Mouse (Mus musculus) kidney, adult 8-10 months (tissue): ENCODE results near the gene Pim3.

ENCODE experiments used
- DNase-seq, 2 experiments: peaks; one replicate each; pipeline ENCODE4 v3.0.0; 2022

Pim3 gene

DNA sequence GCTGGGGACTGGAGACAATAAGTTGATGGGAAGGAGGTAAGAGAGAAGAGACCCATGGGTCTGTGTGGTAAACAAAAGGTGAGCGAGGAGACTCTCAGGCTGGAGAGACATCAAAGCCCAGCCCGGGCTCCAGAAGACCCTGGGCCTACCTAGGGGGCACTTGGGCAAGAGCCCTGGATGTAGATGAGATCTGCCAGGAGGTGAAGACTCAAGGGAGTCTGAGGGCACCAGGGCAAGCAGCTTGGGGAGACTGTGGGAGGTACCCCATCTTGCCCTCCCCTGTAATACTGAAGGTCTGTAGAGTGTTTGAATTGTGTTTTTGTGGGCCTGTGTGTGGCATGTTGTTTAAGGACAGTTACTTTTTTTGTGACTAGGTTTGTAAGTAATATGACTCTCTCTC, 3.3 kb upstream of the Pim3 start:
- DNase-seq: no peak

DNA sequence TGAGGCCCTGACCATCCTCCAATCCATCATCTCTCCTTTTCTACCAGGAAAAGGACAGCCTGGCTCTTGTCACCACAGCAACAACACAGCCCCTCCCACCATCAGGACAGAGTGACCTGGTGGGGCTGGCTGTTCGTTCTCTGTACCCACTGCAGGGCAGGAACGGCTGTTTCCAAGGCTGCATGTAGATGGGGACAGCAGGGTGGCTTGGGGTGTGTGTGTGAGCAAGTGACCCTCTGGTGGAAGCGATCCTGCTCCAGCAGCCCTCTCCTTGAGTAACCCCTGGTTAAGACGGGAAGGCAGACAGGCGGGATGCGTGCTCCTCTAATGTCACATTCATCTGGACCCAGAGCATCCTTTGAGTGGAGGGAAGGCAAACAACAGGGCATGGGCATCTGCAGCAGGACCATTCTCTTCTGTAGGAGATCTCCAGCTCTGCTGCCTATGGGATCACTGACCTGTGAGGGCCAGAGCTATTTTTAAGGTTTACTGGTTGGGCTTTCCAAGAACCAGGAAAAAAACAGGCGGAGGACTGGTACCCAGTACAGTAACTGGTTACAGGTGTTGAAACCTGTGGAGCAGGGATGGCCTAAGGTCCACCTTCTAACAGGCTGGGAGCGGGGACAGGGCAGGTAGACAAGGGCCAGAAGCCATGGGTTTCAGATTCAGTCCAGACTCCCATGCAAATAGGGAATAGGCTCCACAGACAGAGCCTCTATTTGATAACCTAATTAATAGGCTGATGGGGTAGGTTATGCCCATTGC, 2.6 kb upstream of the Pim3 start:
- no peak for DNase-seq

DNA sequence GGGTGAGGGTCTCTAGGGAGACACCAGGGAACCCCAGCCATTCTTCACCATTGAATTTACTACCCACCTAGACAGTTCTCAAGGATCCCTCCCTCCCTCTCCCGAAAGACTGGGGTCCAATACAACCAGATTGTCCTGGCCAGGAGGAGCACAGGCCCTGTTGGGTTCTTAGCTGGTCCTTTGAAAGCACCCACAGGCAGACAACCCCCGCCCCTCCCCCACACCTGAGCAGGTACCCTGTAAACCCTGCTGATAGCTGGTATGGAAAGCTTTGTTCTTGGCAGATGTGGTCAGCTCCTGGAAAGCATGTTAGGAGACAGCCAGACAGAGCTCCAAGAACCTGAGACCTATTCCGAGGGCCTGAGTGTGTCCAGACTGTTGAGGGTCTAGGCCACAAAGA, 1.2 kb upstream of the Pim3 start:
- peak in 1 of 2 experiments; percentile 32 for DNase-seq

DNA sequence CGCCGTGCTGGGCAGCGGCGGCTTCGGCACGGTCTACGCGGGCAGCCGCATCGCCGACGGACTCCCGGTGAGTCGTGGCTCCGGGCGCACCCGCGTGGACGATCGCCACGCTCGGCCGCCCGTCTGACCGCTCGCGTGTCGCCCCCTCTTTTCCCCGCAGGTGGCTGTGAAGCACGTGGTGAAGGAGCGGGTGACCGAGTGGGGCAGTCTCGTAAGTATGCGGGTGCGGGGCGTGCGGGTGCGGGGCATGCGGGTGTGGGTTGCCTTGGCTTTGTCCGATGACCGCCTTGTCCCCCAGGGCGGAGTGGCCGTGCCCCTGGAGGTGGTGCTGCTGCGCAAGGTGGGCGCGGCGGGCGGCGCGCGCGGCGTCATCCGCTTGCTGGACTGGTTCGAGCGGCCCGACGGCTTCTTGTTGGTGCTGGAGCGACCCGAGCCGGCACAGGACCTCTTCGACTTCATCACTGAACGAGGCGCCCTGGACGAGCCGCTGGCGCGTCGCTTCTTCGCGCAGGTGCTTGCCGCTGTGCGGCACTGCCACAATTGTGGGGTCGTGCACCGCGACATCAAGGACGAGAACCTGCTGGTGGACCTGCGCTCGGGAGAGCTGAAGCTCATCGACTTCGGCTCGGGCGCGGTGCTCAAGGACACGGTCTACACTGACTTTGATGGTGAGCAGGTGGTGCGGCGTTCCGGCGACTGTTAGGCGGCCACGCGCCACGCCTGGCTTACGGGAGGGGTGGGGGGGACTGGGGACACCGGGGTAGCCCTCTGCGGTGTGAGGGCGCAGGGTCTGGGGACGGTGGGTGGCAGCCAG, 1.1 kb downstream of the Pim3 start:
- peak in 1 of 2 experiments; percentile 61 for DNase-seq

DNA sequence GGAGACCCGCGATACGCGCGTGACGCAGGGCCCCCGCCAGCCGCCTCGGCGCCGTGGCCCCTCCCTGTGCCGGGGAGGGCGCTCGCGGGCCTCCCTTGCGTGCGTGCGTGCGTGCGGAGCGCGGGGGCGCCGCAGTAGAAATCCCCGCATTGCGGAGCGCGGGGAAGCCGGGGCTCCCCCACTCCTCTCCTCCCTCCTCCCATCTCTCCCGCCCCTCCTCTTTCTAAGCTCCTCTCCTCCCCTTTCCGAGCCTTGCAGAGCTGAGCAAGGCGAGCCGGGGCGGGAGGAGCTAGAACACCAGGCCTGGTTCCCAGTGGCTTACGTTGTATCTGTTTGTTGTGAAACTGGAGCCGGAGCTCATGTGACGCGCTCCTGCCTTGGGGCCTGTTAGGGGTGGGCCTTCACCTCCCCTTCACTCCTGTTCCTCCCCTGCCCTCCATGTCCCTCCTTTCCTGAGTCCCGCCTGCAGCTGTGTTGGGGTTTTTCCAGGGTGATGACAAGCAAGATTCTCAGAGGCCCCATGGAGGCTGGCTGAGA, 1.8 kb downstream of the Pim3 start:
- peak; percentile 92 to 97 for DNase-seq

DNA sequence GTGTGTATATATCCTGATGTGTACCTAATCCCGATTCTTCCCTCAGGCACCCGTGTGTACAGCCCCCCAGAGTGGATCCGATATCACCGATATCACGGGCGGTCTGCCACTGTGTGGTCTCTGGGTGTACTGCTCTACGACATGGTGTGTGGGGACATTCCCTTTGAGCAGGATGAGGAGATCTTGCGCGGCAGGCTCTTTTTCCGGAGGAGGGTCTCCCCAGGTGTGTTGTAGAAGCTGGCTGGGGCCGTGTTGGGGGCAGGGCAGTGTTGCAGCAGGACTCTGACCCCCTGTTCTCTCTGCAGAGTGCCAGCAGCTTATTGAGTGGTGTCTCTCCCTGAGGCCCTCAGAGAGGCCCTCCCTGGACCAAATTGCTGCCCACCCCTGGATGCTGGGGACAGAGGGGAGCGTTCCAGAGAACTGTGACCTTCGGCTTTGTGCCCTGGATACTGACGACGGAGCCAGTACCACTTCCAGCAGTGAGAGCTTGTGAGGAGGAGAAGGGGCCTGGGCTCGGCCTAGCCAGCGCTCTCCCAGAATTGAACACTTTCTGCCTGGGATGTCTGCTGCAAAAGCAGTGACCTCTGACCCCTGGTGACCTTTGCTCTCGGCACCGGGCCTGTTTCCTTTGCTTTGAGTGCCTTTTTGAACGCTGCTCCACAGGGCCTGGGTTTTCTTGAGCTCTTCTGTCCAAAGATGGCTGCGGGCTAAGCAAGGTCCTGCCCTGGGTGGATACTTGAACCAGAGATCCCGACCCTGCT, 2.5 kb downstream of the Pim3 start:
- peak; percentile 84 to 88 for DNase-seq

DNA sequence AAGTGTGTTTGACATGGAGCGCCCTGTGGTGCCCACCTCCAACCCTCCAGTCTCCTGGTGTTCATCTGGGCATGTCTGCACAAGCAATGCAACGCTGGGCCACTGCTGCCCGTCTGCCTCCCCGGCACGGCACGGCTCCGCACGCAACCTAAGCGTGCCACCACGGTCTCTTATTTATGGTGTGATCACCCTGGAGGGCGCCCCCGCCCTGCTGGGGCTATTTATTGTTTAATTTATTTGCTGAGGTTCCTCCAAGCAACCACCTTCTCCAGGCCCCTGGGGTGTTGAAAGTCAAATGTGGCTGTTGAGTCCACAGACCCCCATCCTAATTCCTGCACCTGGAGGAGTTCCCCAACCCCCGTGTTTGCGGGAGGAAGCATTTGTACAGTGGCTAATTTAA, 3.1 kb downstream of the Pim3 start:
- DNase-seq: no peak

DNA sequence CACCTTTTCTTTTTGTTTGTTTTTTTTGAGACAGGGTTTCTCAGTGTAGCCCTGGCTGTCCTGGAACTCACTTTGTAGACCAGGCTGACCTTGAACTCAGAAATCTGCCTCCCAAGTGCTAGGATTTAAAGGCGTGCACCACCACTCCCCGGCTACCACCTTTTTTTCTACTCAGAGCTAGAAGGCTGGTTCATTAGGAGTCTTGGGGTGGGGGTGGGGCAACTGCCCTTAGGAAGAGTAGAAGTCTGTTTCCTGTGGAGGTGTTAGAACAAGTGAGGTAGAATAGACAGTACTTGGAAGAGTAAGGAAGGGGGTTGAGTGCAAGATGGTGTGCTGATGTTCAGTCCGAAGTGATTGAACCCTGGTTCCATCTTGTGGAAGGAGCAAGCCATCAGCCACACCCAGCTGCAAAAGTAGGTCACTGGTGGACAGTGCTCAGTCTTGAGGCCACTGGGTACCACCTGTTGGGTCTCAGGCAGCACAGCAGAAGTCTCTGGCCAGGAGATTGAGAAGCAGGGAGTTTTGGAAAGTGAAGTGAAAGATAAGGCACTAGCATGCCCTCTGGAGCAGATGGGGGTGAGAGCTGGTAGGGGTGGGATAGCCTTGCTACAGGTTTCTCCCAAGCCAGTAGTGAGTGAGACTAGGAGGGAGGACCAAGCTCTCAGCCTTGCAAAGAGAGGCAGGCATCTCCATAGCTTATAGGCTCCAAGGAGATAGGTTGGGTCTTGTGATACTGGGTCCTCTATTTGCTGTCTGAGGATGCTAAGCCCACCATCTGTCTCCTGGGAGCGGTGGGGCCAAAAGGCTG, 4.1 kb downstream of the Pim3 start:
- DNase-seq: peak in 1 of 2 experiments; percentile 39

DNA sequence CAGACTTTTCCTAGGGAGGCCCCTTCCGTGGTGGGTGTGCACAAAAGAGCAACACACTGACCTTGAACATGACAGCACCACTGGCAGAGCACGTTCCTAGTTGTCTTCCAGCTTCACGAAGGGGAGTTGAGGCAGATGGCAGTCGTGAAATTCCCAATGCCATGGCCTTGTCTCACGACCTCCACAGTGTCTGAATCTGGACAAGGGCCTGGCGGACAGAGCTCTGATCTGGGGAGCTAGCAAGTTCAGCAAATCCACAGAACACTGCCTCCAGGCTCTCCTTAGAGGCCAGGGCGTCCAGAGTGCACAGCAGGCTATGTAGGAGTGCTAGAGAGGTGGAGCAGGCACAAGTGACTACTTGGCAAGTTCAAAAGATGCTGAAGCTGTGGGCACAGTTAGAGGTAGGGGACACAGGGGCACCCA, 5.0 kb downstream of the Pim3 start:
- DNase-seq: peak; percentile 73

DNA sequence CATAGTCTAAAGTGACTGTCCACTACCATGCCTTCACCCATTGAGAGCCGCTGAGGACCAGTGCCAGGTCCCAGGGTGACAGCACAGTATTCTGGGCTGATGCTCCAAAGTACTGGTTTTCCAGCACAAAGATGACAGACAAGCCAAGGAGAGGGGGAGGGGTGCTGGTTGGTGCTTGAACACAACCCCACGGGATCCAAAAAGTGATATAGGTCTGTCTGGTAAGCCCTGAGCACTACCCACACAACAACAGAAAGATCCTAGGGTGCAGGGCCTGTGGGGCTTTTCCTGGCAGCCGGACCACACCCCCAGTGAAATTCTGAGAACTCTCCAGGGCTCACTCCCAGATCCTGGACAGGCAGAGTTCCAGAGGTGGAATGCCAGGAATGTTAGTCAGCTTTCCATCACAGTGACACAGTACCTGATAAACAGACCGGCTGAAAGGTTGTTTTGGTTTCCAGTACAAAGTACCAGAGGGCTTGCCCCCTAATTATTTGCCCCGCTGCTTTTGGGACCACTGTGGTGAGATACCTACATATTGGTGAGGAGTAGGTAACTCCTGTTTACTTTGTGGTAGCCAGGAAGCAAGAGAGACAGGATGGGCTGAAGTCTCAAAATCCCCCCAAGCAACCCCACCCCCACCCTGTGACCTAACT, 5.5 kb downstream of the Pim3 start:
- peak; percentile 91 for DNase-seq

DNA sequence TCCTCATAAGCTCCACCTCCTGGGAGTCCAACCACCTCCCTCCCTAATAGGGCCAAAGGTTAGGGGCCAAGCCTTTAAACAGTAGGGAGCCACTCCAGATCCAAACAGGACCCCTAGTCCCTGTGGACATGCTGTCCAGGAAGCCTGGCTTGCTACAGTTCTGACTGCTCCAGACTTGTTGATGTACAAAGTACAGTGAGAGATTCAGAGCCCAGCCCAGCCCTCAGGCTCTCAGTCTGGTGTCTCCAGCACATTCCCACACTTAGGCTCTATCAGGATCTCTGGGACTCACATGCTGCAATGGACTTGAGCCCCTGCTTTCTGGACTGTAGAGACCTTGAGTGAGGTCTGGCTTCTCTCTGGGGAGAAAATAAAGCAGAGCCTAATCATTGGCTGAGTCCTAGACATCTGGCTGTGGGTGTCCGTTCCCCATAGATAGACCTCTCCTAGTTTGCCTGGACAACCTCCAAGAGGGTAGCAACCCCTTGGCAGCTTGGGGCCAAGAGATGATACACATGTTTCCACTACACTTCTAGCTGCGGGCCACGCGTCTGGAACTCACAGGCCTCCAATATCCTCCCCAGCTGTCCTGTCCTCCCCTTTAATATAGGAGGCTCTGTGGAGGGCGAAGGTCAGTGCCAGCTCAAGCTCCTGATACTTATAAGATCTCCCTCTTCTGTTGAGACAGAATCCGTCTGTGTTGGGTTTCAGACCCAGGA, 6.2 kb downstream of the Pim3 start:
- peak; percentile 79 to 80 for DNase-seq

DNA sequence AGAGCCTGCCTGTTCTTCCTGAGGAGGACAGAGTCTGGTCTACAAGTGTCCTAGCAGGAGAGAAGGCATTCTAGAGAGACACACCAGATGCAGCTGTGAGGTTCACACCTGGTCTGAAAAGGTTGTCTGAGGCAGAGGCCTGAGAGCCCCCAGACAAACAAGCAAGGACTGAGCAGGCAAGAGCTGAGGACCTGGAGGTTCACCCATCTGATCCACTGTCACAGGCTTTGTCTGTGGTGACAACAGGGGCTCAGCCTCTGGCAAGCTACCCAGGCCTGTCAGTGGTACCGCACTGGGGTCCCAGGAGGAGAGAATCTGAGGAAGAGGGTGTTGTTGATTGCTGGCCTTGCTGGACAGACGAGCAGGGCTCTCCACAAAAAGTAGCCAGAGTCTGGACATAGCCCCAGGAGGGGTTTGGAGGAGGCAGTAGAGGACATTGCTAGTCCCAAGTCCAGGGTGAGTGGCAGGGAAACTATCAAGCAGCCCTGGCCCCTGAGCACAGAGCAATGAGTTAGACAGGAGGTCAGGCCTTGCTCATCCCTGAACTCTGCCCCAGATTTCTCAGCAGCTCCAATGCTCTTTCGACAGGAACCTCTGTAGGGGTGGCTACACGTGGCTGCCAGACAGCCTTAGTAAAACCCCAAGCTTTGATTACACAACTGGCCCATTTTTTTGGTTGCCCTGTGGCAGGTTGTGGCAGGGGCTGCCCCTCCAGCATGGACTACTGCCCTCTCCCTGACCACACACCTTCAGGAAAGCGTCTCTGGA, 8.6 kb downstream of the Pim3 start:
- DNase-seq: peak; percentile 83 to 92

DNA sequence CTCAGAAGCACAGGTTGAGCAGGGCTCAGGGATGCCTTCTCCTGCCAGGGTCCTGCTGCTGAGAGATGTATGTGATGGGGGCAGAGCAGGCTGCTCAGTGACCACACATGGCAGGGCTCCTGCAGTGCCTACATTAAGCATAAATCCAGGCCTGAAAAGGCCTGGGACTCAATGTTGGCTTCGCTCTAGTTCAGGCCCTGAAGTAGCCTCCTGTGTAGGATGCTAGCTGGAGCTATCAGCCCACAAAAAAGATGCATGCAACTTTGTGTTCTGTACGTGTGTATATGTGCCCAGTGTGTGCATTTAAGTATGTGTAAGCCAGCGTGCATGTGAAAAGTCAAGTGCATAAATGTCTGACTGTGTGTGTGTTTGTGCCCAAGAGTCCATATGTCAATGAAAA, 12.1 kb downstream of the Pim3 start:
- no peak for DNase-seq

DNA sequence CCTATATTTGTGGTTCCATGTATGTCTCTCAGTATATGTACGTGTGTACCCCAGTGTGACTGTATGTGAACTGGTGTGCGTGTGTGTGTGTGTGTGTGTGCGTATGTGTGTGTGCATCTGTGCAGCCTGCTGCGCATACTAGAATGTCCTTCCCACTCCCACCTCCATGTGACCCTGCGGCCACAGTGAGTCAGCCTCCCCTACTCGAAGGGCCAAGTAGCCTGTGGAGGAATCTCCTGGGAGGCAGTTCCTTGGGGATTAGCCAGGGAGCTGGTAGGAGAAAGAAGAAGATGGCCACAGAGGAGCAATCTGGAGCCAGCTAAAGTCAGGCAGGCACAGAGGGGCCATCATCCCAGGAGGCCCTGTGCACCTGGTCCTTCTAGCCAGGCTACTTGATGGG, 12.5 kb downstream of the Pim3 start:
- DNase-seq: no peak

DNA sequence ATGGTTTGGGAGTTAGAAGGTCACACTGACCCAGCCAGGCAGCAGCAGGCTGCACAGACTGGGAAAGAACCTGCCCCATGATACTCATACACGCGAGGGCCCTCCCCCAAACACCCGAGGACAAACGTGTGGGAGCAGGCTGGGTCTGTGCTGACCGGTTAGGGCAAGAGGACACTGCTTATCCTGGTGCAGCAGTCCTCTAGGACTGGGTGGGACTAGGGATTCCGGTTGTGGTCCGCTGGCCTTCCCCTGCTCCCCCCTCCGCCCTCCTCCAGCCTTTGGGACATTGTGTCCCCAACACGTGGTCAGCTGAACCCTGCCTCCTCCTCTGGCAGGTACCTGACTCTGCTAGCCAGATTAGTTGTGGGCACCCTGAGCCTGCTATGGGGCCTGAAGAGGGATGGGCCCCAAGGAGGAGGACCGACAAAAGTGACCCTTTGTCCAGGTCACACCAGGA, 13.7 kb downstream of the Pim3 start:
- DNase-seq: peak; percentile 94 to 97

DNA sequence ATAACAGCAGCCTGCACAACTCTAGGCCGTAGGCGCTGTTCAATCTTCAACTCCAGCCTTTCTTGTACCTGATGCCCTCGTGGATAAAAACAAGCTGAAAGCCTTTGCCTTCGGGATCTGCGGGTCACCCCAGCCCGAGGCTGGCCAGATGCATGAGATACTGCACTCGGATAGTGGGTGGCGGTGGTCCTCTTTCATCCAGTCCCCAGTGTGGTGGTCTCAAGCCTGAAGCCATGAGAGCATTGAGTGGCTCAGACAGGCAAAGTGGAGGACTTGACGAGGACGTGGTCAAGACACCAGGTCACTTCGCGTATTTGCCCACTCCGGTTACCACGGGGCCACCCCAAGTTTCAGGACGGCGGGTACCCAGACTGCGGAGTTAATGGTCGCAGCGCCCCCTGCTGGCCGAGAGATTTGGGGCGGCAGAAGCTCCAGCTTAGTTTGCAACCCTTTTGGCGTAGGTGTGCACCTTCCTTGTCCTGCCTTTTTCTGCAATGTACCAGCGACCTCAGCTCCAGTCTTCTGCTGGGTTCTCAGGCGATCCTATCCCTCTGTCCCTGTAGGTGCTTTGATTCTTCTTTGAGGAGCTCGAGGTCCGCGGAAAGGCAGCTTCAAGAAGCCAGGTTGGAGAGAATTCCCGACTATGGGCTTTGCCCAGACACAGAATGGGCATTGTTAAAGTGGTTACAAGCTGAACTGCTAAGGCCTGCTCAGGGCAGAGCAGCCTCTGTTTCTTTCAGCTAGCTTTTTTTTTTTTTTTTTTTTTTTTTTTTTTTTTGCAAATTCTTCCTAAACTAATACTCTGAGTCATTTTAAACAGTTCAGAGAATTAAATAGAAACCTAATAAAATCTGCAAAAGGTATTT, 14.4 kb downstream of the Pim3 start:
- DNase-seq: peak; percentile 79 to 91

DNA sequence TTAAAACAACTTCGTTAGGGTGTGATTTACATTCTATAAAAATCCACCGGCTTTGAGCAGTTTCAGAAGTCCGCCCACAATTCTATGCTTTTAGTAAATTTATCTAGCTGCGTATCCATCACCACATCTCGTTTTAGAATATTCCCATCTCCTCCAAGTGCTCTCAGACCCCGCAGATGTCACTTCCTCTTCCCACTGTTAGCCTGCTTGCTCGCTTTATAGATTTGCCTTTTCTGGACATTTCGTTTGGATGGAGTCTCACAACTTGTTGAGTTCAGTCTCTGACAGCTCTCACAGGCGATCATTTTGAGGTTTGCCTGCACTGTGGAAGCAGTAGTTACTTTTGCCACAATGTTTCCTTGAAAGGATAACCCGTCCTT, 15.0 kb downstream of the Pim3 start:
- no peak for DNase-seq

DNA sequence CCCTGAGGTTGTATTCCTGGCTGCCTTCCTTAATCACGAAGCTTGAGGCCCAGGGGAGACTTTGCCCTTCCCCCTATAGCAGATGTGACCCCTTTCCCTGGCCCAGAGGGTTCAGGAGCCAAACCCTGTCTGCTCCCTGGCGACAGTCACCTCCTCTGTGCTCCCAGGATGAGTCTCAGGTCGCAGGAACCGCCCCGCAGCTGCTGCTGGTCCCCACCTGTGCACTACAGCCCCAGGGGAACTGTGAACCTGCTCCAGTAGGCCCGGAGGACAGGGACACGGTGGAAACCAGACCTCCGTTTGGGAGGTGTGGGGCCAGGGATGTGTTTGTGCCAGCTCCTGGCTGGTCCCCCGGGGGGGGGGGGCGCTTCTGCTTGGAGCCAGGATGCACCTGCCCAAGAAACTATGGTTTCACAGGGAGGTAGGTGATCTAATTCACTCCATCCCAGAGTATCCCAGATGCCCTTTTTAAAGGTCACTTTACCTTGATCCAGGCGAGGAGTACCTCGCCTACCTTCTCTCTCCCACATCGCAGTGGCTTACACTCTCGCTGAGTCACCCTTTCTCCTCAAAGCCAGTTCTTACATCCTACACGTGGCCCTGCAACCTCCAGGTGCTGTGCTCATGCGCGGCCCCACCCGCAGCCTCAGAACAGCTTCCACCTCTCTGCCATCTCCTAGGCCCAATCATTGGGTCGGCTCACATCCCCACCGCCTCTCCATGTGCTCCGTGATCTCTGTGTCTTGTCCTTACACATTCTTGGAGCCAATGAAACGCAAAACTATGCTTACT, 19.5 kb downstream of the Pim3 start:
- no peak for DNase-seq
